Mouse (Mus musculus): ENCODE measurements around the gene Tent5c.

Gene Tent5c

DNA sequence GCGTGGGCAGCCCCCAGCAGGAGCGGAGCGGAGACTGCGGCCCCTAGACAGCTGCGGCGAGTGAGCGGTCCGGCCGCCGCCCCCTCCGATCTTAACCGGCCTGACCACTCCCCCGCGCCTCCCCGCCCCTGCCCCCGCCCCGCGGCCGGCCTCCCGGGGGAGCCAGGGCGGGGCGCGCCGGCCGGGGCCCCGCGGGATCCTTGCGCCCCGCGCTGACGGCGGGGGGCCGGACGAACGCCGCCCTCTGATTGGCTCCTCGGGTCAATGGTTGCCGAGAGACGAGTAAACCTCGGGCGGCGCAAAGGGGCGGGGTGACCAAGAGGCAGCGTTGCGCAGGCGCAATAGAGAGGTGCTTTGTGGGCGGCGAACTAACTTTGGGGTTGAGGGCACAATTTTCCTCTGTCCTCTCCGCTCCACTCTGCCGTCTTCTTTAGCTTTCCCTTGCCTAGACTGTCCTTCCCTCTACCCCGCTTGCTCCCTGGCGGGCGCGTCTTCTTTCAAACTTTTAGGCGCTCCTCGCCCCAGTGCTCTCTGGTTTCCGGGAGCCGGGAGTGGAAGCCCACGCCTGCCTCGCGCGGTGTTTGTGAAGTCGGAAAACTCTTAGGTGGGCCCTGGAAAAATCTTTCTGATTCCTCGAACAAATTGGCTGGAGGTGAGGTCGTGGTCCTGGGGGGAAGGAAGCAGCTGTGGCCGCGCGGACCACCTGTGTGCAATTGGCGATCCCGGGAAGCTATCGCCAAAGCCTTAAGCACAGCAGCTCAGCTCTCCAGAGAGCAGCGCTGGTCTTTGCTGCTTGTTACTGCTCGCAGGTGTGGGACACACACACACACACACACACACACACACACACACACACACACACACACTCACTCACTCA lies at the start of gene Tent5c:
TSS of gene Tent5c (minus strand) at position 192 of the 877 bp plus-strand sequence.
- DNase-seq, result peak; percentile 100

GRCm38 (mm10) chr3:100536686-100537085 lies 47.6 kb upstream of the Tent5c start:
- DNase-seq, result no peak

DNA sequence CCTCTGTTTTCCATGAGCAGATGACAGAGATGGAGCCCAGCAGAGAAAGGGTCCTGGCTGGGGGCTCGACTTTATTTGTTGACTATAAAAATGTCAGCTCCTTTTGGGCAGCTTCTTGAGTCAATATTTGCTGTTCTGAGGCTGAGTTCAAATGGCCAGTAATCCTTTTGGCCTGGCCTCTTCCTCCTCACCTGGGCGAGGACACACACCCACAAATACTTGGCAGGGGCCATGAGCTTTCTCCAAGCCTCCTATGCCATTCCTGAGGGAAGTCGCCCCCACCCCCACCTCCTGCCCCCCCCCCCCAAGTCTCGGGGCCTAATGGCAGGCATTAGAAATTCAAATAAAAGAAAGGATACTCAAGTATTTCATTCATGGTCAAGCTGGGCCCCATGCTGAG lies 46.8 kb upstream of the Tent5c start:
- DNase-seq, result no peak

GRCm38 (mm10) chr3:100535298-100535697 lies 46.2 kb upstream of the Tent5c start:
- no peak for DNase-seq

- DNase-seq, result no peak
These were observed 45.3 kb upstream of the Tent5c start for GRCm38 (mm10) chr3:100534394-100534793.

GRCm38 (mm10) chr3:100533429-100533828 lies 44.3 kb upstream of the Tent5c start:
- no peak for DNase-seq

DNA sequence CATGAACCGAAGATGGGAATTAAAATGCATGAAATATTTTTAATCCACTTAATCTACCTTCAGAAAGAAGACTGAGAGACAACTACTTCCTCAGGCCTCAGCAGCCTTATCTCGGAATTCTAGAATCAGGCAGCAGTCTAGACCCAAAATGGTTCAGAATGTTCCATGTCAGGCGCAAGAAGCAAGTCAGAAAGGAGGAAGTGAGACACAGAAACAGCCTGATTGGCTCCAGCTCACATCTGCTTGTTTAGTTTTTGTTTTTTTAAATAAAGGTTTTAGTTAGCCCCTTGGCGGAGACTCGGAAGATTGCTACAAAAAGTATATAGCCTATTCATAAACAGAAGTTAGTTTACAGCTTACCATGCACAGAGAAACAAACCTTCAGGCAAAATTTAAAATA lies 41.8 kb upstream of the Tent5c start:
- no peak for DNase-seq

DNA sequence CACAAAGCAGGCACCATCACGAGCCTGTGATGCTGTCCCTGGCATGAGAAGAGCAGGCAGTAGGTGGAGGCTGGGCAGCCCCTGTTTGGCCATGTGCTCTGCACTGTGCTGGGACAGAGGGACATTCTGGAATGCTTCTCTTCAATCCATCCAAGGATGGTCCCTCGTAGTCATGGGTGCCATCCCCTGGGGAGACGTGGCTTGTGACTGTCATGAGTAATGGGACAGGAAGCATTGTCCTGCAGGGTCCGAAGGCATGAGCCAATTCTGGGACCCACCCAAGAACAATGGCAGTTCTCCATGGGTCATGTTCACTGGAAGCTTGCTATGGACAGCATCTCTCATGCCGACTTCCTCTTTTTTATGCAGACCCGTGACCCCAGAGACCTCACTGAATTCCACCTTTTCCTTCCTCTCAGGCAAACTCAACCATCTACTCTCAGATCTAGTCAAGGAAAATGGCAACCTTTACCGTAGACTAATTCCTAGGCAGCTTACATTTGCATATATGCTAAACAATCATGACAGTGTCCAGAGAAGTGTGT lies 41.2 kb upstream of the Tent5c start:
- peak; percentile 92 for DNase-seq

- no peak for DNase-seq
These were observed 33.5 kb upstream of the Tent5c start for GRCm38 (mm10) chr3:100522671-100523070.

GRCm38 (mm10) chr3:100521626-100522025 lies 32.5 kb upstream of the Tent5c start:
- DNase-seq, result no peak

DNA sequence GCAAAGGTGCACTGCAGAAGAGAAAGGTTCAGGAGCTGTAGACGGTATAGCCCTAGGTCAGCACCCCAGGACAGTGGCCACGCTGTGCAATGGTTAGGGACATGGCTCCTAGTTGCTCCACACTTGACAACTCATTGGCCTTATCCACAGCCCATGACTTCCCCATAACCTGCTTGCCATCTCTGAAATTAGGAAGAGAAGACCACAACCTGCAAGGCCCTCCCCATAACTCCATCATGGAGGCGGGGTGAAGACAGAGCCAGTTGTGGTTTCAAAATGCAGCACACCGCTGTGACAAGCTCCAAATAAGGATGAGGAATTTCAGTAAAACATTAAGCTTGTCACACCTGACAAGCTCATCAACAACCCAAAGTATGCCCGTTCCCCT lies 26.6 kb upstream of the Tent5c start:
- DNase-seq, result no peak

- no peak for DNase-seq
These were observed 26.1 kb upstream of the Tent5c start for GRCm38 (mm10) chr3:100515093-100515753.

- no peak for DNase-seq
These were observed 18.1 kb upstream of the Tent5c start for GRCm38 (mm10) chr3:100507174-100507573.

- no peak for DNase-seq
These were observed 17.6 kb upstream of the Tent5c start for GRCm38 (mm10) chr3:100506715-100507114.

- no peak for DNase-seq
These were observed 14.8 kb upstream of the Tent5c start for GRCm38 (mm10) chr3:100503882-100504281.

GRCm38 (mm10) chr3:100502516-100502915 lies 13.4 kb upstream of the Tent5c start:
- no peak for DNase-seq

DNA sequence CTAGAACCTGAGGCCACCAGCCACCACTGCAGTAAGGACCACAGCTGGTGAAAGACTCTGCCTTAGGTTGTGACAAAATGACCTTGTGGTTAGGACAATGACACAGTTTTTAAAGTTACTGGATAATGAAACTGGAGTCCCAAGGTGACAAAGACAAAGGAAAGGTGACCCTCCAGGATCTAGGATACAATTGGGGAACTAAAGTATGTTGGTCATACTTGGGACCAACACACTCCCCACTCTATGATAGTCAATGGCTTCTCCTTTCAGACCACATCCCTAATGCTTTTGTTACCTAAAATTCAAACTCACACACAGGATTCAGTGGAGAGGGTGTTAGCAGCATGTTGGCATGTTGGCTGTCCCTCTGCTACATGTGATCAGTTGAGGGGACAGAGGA lies 12.8 kb upstream of the Tent5c start:
- no peak for DNase-seq

DNA sequence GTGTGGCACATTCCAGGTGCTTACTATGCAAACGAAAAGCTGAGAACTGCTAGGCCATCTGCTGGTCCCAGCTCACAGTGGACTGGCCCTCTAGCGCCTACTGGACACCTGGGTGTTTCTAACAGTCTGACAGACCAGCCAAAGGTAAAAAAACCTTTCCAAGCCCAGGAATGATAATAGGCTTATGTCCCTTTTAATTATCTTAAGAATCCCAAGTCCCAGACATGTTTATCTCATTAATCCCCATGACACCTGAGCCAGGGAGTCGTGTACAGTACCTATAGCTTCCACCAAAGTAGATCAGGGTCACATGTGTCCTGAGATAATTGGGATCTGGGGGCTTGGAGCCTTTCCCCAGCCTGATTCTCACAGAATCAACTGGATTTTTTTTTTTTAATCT lies 7.0 kb upstream of the Tent5c start:
- DNase-seq, result no peak

DNA sequence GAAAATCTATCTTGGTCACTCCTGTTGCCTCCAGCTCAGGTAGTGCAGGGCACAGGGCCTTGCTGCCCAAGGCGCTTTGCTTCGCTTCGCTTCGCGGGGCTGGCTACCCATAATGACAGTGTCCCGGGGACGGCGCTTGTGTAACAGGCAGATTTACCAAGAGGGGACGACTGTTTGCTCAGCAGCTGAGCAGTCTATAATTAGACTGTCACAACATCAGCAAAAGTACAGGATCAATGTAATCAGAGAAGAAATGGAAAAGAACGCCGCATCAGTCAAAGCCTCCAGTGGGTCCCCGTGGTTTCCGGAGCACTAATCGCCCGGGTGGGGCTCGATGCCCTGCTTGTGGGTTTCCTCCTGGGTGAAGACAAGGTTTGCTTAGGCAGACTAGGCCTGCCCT lies 6.3 kb upstream of the Tent5c start:
- no peak for DNase-seq

- DNase-seq, result no peak
These were observed 5.8 kb upstream of the Tent5c start for GRCm38 (mm10) chr3:100494912-100495311.

- no peak for DNase-seq
These were observed 831 bp upstream of the Tent5c start for GRCm38 (mm10) chr3:100490010-100490300.

GRCm38 (mm10) chr3:100488251-100489132 lies 632 bp downstream of the Tent5c start:
- peak; percentile 97 for DNase-seq

GRCm38 (mm10) chr3:100487046-100487445 lies 2.1 kb downstream of the Tent5c start:
- DNase-seq, result peak; percentile 87
